Mouse (Mus musculus): ENCODE measurements around the gene Cep72. TPM values are rescaled to one million over a fixed set of nuclear protein-coding genes. Genes with fewer than 3 reads are reported as not detected.

The Cep72 gene
- total RNA-seq (2014; rRNA removed) (3.2 and 8.1 TPM in 2 replicates), polyA plus RNA-seq (2015; fragmentation: Nextera tagmentation; extraction: Ambion mirVana) (5.1 and 6.1 TPM in 2 replicates)

- peak; percentile 95 for ATAC-seq (ENCODE audit: low FRiP score)
- Histone ChIP-seq H3K9me3 (ENCODE audit: low read length) (no peaks in the 10 kb centered on the region), H3K4me3 (ENCODE audit: low read depth, low read length) (peak within 1 kb of the TSS; percentile 91), H3K9ac (replicated peaks; ENCODE audit: low read length, poor library complexity, severe bottlenecking) (peak within 1 kb of the TSS; percentile 63), H3K27me3 (ENCODE audit: insufficient read depth, low read length) (no peaks in the 10 kb centered on the region), H3K4me2 (ENCODE audit: low read depth, low read length, poor library complexity, severe bottlenecking) (peak within 1 kb of the TSS; percentile 64), H3K27ac (ENCODE audit: low read depth, low read length) (no peak within 1 kb of the TSS), H3K4me1 (ENCODE audit: insufficient read depth, low read length) (no peaks in the 10 kb centered on the region), H3K36me3 (ENCODE audit: insufficient read depth, low read length) (no peaks in the 10 kb centered on the region)
- no peak for TF ChIP-seq CTCF (IDR thresholded peaks at IDR 0.05)
- WGBS: 3% methylated on average over 48 of the region's 48 CpGs
- DNase-seq (ENCODE audit: low spot score): peak; percentile 92
These were observed at the start of gene Cep72 for GRCm38 (mm10) chr13:74061613-74062377. TSS of gene Cep72 (minus strand) at chr13:74062299.

- H3K9me3 ChIP-seq (ENCODE audit: low read length): no peaks in the 10 kb centered on the region
- no peak for TF ChIP-seq CTCF (IDR thresholded peaks at IDR 0.05)
- no peaks in the 10 kb centered on the region for H3K27me3 ChIP-seq (ENCODE audit: insufficient read depth, low read length)
- H3K9ac ChIP-seq (replicated peaks; ENCODE audit: low read length, poor library complexity, severe bottlenecking): no peak overlapping the region
- ATAC-seq (ENCODE audit: low FRiP score) (no peak), DNase-seq (ENCODE audit: low spot score) (no peak)
- no peaks in the 10 kb centered on the region for H3K36me3 ChIP-seq (ENCODE audit: insufficient read depth, low read length)
- H3K4me1 ChIP-seq (ENCODE audit: insufficient read depth, low read length): no peaks in the 10 kb centered on the region
- WGBS: 85% methylated on average over 2 of the region's 2 CpGs
- H3K4me3 ChIP-seq (ENCODE audit: low read depth, low read length): no peak overlapping the region
- H3K4me2 ChIP-seq (ENCODE audit: low read depth, low read length, poor library complexity, severe bottlenecking): no peak overlapping the region
- H3K27ac ChIP-seq (ENCODE audit: low read depth, low read length): no peak overlapping the region
These were observed 45.3 kb upstream of the Cep72 start for GRCm38 (mm10) chr13:74107410-74107809.

GRCm38 (mm10) chr13:74104417-74104816, 42.3 kb upstream of the Cep72 start:
- DNase-seq (ENCODE audit: low spot score) (no peak), ATAC-seq (ENCODE audit: low FRiP score) (no peak)
- no peaks in the 10 kb centered on the region for H3K4me1 ChIP-seq (ENCODE audit: insufficient read depth, low read length)
- H3K9ac ChIP-seq (replicated peaks; ENCODE audit: low read length, poor library complexity, severe bottlenecking): no peak overlapping the region
- no peak overlapping the region for H3K4me3 ChIP-seq (ENCODE audit: low read depth, low read length)
- no peaks in the 10 kb centered on the region for H3K27me3 ChIP-seq (ENCODE audit: insufficient read depth, low read length)
- no peaks in the 10 kb centered on the region for H3K9me3 ChIP-seq (ENCODE audit: low read length)
- no peak overlapping the region for H3K4me2 ChIP-seq (ENCODE audit: low read depth, low read length, poor library complexity, severe bottlenecking)
- H3K36me3 ChIP-seq (ENCODE audit: insufficient read depth, low read length): no peaks in the 10 kb centered on the region
- WGBS: 83% methylated on average over 7 of the region's 7 CpGs
- TF ChIP-seq CTCF (IDR thresholded peaks at IDR 0.05): no peak
- H3K27ac ChIP-seq (ENCODE audit: low read depth, low read length): no peak overlapping the region

- ATAC-seq (ENCODE audit: low FRiP score) (no peak), DNase-seq (ENCODE audit: low spot score) (peak; percentile 26)
- Histone ChIP-seq H3K9me3 (ENCODE audit: low read length) (no peaks in the 10 kb centered on the region), H3K27me3 (ENCODE audit: insufficient read depth, low read length) (no peaks in the 10 kb centered on the region), H3K9ac (replicated peaks; ENCODE audit: low read length, poor library complexity, severe bottlenecking) (no peak overlapping the region), H3K4me1 (ENCODE audit: insufficient read depth, low read length) (no peaks in the 10 kb centered on the region), H3K27ac (ENCODE audit: low read depth, low read length) (no peak overlapping the region), H3K36me3 (ENCODE audit: insufficient read depth, low read length) (no peaks in the 10 kb centered on the region), H3K4me3 (ENCODE audit: low read depth, low read length) (no peak overlapping the region), H3K4me2 (ENCODE audit: low read depth, low read length, poor library complexity, severe bottlenecking) (no peak overlapping the region)
- no peak for TF ChIP-seq CTCF (IDR thresholded peaks at IDR 0.05)
- 76% methylated on average over 4 of the region's 4 CpGs for WGBS
These were observed 40.9 kb upstream of the Cep72 start for GRCm38 (mm10) chr13:74102831-74103582.

GRCm38 (mm10) chr13:74102108-74102830, 40.2 kb upstream of the Cep72 start:
- Histone ChIP-seq H3K9me3 (ENCODE audit: low read length) (no peaks in the 10 kb centered on the region), H3K27ac (ENCODE audit: low read depth, low read length) (no peak overlapping the region), H3K36me3 (ENCODE audit: insufficient read depth, low read length) (no peaks in the 10 kb centered on the region), H3K27me3 (ENCODE audit: insufficient read depth, low read length) (no peaks in the 10 kb centered on the region), H3K4me1 (ENCODE audit: insufficient read depth, low read length) (no peaks in the 10 kb centered on the region), H3K9ac (replicated peaks; ENCODE audit: low read length, poor library complexity, severe bottlenecking) (no peak overlapping the region), H3K4me3 (ENCODE audit: low read depth, low read length) (no peak overlapping the region), H3K4me2 (ENCODE audit: low read depth, low read length, poor library complexity, severe bottlenecking) (no peak overlapping the region)
- DNase-seq (ENCODE audit: low spot score) (no peak), ATAC-seq (ENCODE audit: low FRiP score) (no peak)
- 83% methylated on average over 8 of the region's 8 CpGs for WGBS
- no peak for TF ChIP-seq CTCF (IDR thresholded peaks at IDR 0.05)

All from midbrain, postnatal 0 days (tissue).